Mouse (Mus musculus) cortical plate, adult 2 months (tissue): ENCODE measurements around the gene Tor1aip2.

Experiments used
- CTCF ChIP-seq: fragments of 200-500 bp; IDR thresholded peaks from 2 replicates; pipeline ENCODE4 v1.5.1; 2011; ENCODE audit warnings: mild to moderate bottlenecking, control low read depth, low read length; ENCODE audit not compliant: insufficient read depth; ENCODE audit errors: extremely low read depth
- POLR2A ChIP-seq: fragments of 200-500 bp; IDR thresholded peaks from 2 replicates; pipeline ENCODE4 v1.6.1; 2011; ENCODE audit warnings: mild to moderate bottlenecking, low read length, control low read depth; ENCODE audit not compliant: insufficient read depth; ENCODE audit errors: extremely low read depth

DNA sequence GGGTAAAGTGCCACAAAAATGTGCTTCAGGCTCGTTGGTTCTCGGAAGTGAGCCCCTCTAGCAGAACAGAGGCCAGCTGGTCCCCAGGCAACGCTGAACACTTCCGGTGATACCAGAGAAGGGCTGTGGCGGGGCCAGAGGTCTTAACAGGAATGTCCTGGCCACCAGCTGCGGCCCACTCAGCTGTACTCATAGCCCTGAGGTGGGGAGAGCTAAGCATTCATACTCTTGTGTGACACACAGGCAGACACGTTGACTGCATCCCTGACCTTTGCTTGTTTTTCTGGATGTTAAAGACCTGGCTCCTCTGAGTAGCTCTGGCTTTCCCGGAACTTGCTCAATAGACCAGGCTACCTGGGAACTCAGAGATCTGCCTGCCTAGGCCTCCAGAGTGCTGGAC lies 39.4 kb downstream of the Tor1aip2 start:
- TF ChIP-seq CTCF (no peak), POLR2A (no peak)
